Mouse (Mus musculus) adrenal gland, postnatal 36 days (tissue): ENCODE results near the gene Ahnak2. TPM values are rescaled to one million over a fixed set of nuclear protein-coding genes. Genes with fewer than 3 reads are reported as not detected.
A peak's percentile ranks its signal among the peaks of the same experiment; 100 is the strongest.
"Not testable (repeated sequence)": the region's sequence is repeated elsewhere in the genome, so short reads cannot be mapped to it uniquely, and the experiment has no call there.

Experiments used
- DNase-seq, 2 experiments: peaks; one replicate each; pipeline ENCODE4 v3.0.0; 2021; ENCODE audit warnings: mixed read lengths in 1 of 2
- long read RNA-seq, 2 experiments: library from polyadenylated mRNA; stranded (forward); transcript quantifications; one replicate each; pipeline ENCODE4 v2.0.0; 2021; ENCODE audit warnings: borderline sequencing depth in 2 of 2
- total RNA-seq, 2 experiments: library from RNA; stranded (reverse); gene quantifications; 2 replicates each; pipeline ENCODE4 v1.2.3; 2021

The Ahnak2 gene
- 1 to 10 TPM; 7.5 to 7.7 TPM for total RNA-seq
- long read RNA-seq, experiment 1, partial matches to known transcripts, result 0 of 1 reads
- long read RNA-seq, experiment 1, other reads (novel, unspliced or antisense), result 1 of 1 reads
- long read RNA-seq, experiment 2, result 0 reads

- DNase-seq, result peak; percentile 48 to 63
Measured at GRCm38 (mm10) chr12:112801864-112802846, at the start of gene Ahnak2. TSS of gene Ahnak2 (minus strand) at chr12:112802657.

- peak; percentile 77 for DNase-seq
Measured at GRCm38 (mm10) chr12:112851116-112851515, 48.7 kb upstream of the Ahnak2 start.

- no peak for DNase-seq
Measured at GRCm38 (mm10) chr12:112850344-112850743, 47.9 kb upstream of the Ahnak2 start.

- peak in 1 of 2 experiments; percentile 23 for DNase-seq
Measured at GRCm38 (mm10) chr12:112849235-112850022, 47.0 kb upstream of the Ahnak2 start.

GRCm38 (mm10) chr12:112847880-112848279 lies 45.4 kb upstream of the Ahnak2 start:
- no peak for DNase-seq

- DNase-seq, result peak; percentile 93 to 95
Measured at GRCm38 (mm10) chr12:112843803-112844202, 41.3 kb upstream of the Ahnak2 start.

GRCm38 (mm10) chr12:112842128-112842527 lies 39.7 kb upstream of the Ahnak2 start:
- DNase-seq, result peak; percentile 19 to 31

- not testable (repeated sequence) for DNase-seq
Measured at GRCm38 (mm10) chr12:112841338-112841892, 39.0 kb upstream of the Ahnak2 start.

GRCm38 (mm10) chr12:112840209-112841086 lies 38.0 kb upstream of the Ahnak2 start:
- DNase-seq, result no peak

GRCm38 (mm10) chr12:112835046-112835445 lies 32.6 kb upstream of the Ahnak2 start:
- no peak for DNase-seq

- no peak for DNase-seq
Measured at GRCm38 (mm10) chr12:112833527-112833926, 31.1 kb upstream of the Ahnak2 start.

GRCm38 (mm10) chr12:112832411-112832810 lies 30.0 kb upstream of the Ahnak2 start:
- no peak for DNase-seq

- no peak for DNase-seq
Measured at GRCm38 (mm10) chr12:112830570-112830969, 28.1 kb upstream of the Ahnak2 start.

GRCm38 (mm10) chr12:112830141-112830540 lies 27.7 kb upstream of the Ahnak2 start:
- no peak for DNase-seq

GRCm38 (mm10) chr12:112829244-112829864 lies 26.9 kb upstream of the Ahnak2 start, which contains the start of gene Cdca4:
TSS of gene Cdca4 (minus strand) at chr12:112829423.
- peak; percentile 99 to 100 for DNase-seq

GRCm38 (mm10) chr12:112828501-112829243 lies 26.2 kb upstream of the Ahnak2 start:
- DNase-seq, result peak; percentile 77 to 85

- DNase-seq, result no peak
Measured at GRCm38 (mm10) chr12:112825901-112826300, 23.4 kb upstream of the Ahnak2 start.

- DNase-seq, result no peak
Measured at GRCm38 (mm10) chr12:112823221-112823620, 20.8 kb upstream of the Ahnak2 start.

GRCm38 (mm10) chr12:112822676-112823075 lies 20.2 kb upstream of the Ahnak2 start:
- no peak for DNase-seq

GRCm38 (mm10) chr12:112821974-112822373 lies 19.5 kb upstream of the Ahnak2 start:
- no peak for DNase-seq
